Mouse (Mus musculus): ENCODE measurements at regions not wholly inside any gene's neighbourhood (a gene's known extent, or its start where the extent isn't known, plus 50 kb on each side); places are given as distances from the start of the nearest gene placed in this dataset.
A peak's percentile ranks its signal among the peaks of the same experiment; 100 is the strongest.

GRCm38 (mm10) chr14:113012320-113013244, 301.8 kb upstream of the Tpm3-rs7 start:
- peak; percentile 9 for DNase-seq (ENCODE audit: inconsistent ontology term)

- DNase-seq (ENCODE audit: inconsistent ontology term): no peak
Measured at GRCm38 (mm10) chr14:113026194-113026593, 288.2 kb upstream of the Tpm3-rs7 start.
